Mouse (Mus musculus): ENCODE data around the gene Cnpy1. TPM values are rescaled to one million over a fixed set of nuclear protein-coding genes. Genes with fewer than 3 reads are reported as not detected.

The Cnpy1 gene
- polyA plus RNA-seq (2012; rRNA removed) = 0.14 and 0.37 TPM in 2 replicates

GRCm38 (mm10) chr5:28245574-28245973 is at the start of gene Cnpy1:
TSS of gene Cnpy1 (minus strand) at chr5:28245806.

GRCm38 (mm10) chr5:28165358-28166255 is 80.0 kb downstream of the Cnpy1 start, which contains the start of gene En2:
TSS of gene En2 (plus strand) at chr5:28165694.

Other genes with a start within 250 kb of the Cnpy1 start
- 85.0 and 110 TPM in 2 replicates for gene Insig1, start 174.4 kb downstream of the Cnpy1 start, polyA plus RNA-seq (2012; rRNA removed)
- gene En2, start 80.1 kb downstream of the Cnpy1 start, polyA plus RNA-seq (2012; rRNA removed) = not detected in 2 replicates
- 22.9 and 27.7 TPM in 2 replicates for gene Rbm33, start 71.3 kb upstream of the Cnpy1 start, polyA plus RNA-seq (2012; rRNA removed)
- 1.9 and 2.9 TPM in 2 replicates for gene Shh, start 221.4 kb upstream of the Cnpy1 start, polyA plus RNA-seq (2012; rRNA removed)

All from colon, adult 2 months (tissue).